Mouse (Mus musculus) lung, postnatal 0 days (tissue): Measurements from ENCODE around the gene Ddx27. TPM values are rescaled to one million over a fixed set of nuclear protein-coding genes. Genes with fewer than 3 reads are reported as not detected.
A peak's percentile ranks its signal among the peaks of the same experiment; 100 is the strongest.
"Not testable (repeated sequence)": the region's sequence is repeated elsewhere in the genome, so short reads cannot be mapped to it uniquely, and the experiment has no call there.

ENCODE experiments used
- ATAC-seq: fragments of 200-750 bp; cut with Nextera tagmentation; 2 replicates; pipeline ENCODE4 v1.8.0; 2017; ENCODE audit warnings: moderate library complexity
- DNase-seq: peaks from one replicate; pipeline ENCODE4 v3.0.0-alpha.2; 2016; ENCODE audit warnings: low spot score
- H3K27ac ChIP-seq: fragments of 300-500 bp; sonication (generic); 2 replicates; pipeline ENCODE4 v1.5.1; 2014; ENCODE audit warnings: antibody characterized with exemption, mild to moderate bottlenecking, low read length, mixed read lengths
- H3K27me3 ChIP-seq: fragments of 300-500 bp; sonication (generic); replicated peaks from 2 replicates; pipeline ENCODE4 v1.6.1; 2014; ENCODE audit warnings: low read length, mixed read lengths; ENCODE audit not compliant: insufficient read depth
- H3K36me3 ChIP-seq: fragments of 300-500 bp; sonication (generic); 2 replicates; pipeline ENCODE4 v1.6.1; 2014; ENCODE audit warnings: low read length, mixed read lengths; ENCODE audit not compliant: insufficient read depth
- H3K4me1 ChIP-seq: fragments of 300-500 bp; sonication (generic); 2 replicates; pipeline ENCODE4 v1.6.1; 2014; ENCODE audit warnings: antibody characterized with exemption, low read depth, low read length, mixed read lengths; ENCODE audit not compliant: insufficient read depth
- H3K4me2 ChIP-seq: fragments of 300-500 bp; sonication (generic); replicated peaks from 2 replicates; pipeline ENCODE4 v1.6.1; 2014; ENCODE audit warnings: low read depth, mild to moderate bottlenecking, low read length, moderate library complexity, mixed read lengths
- H3K4me3 ChIP-seq: fragments of 300-500 bp; sonication (generic); 2 replicates; pipeline ENCODE4 v1.5.1; 2014; ENCODE audit warnings: low read depth, low read length
- H3K9ac ChIP-seq: fragments of 300-500 bp; sonication (generic); replicated peaks from 2 replicates; pipeline ENCODE4 v1.6.1; 2014; ENCODE audit warnings: low read depth, mild to moderate bottlenecking
- H3K9me3 ChIP-seq: fragments of 300-500 bp; sonication (generic); 2 replicates; pipeline ENCODE4 v1.6.1; 2016; ENCODE audit warnings: low read length, mixed read lengths
- CTCF ChIP-seq: IDR thresholded peaks from 2 replicates; pipeline ENCODE4 v1.5.1; 2016; ENCODE audit warnings: antibody characterized with exemption, mild to moderate bottlenecking
- EP300 ChIP-seq: IDR thresholded peaks from 2 replicates; pipeline ENCODE4 v1.6.1; 2016; ENCODE audit warnings: antibody characterized with exemption, mild to moderate bottlenecking, control low read depth
- WGBS: fragments of 180-500 bp; shearing (Covaris S2); extraction: QIAGEN DNeasy Blood & Tissue Kit; methylation state at CpG from one replicate; pipeline ENCODE4 v1.1.7; 2014; 5-methylcytosine and 5-hydroxymethylcytosine counted together
- polyA plus RNA-seq: library from polyadenylated mRNA; unstranded; fragments of >200 nt; fragmentation: Nextera tagmentation; extraction: Ambion mirVana; gene quantifications from 2 replicates; pipeline ENCODE4 v1.2.1, GENCODE M21; 2015

The Ddx27 gene
- polyA plus RNA-seq, 1 experiment from 2014 or later = 21.9 TPM

DNA sequence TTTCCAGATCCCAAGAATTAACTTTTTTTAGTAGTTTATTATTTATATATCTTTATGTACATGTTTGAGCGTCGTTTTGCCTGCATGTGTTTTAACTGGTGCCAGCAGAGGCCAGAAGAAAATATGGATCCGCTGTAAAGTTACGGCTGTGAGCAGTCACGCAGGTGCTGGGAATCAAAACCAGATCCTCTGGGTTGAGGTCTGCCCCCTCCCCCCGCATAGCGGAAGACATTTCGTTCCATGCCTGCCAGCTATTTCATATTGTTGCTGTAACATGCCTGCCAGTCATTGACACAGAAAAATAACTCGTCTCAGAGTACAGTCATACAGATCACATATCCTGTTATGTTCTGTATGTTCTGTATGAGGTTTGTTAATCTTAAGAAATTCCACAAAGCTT is 13.5 kb upstream of the Ddx27 start:
- H3K4me2 ChIP-seq = no peak overlapping the region
- ATAC-seq (no peak), DNase-seq (no peak)
- no peaks in the 10 kb centered on the region for H3K27me3 ChIP-seq
- H3K36me3 ChIP-seq = no peaks in the 10 kb centered on the region
- H3K4me1 ChIP-seq = no peaks in the 10 kb centered on the region
- H3K4me3 ChIP-seq = no peak overlapping the region
- no peaks in the 10 kb centered on the region for H3K9me3 ChIP-seq
- H3K9ac ChIP-seq = no peak overlapping the region
- 70% methylated on average over 9 of the region's 9 CpGs for WGBS
- H3K27ac ChIP-seq = no peak overlapping the region
- no peak for TF ChIP-seq EP300
- TF ChIP-seq CTCF = no peak

DNA sequence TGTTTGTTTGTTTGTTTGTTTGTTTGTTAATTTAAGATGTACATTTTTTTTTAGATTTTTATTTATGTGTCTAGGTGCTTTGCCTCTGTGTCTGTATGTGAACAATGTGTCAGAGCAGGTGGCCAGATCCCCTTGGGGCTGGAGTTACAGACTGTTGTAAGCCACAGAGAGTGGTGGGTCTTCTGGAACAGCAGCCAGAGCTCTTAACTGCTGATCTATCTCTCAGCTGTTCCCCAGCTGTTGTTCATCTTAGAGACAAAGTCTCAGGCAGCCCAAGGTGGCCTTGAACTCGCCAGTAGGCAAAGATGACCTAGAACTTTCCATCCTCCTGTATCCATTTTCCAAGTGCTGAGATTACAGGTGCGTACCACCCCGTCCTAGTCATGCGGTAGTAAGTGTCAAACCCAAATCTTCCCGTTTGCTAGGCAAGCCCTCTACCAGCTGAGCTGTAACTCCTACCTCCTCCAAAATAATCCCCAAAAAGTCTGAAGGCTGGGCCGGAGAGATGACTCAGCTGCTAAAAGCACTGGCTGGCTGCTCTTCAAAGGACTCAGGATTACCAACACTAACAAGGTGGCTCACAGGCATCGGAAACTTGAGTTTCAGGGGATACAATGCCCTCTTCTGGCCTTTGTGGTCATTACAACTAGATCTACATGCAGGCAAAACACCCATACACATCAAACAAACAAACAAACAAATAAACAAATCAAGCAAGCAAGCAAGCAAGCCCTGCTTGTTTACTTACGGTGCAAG is 10.7 kb upstream of the Ddx27 start:
- peak; percentile 89 for DNase-seq
- H3K27ac ChIP-seq = no peak overlapping the region
- H3K4me3 ChIP-seq = no peak overlapping the region
- no peak overlapping the region for H3K9ac ChIP-seq
- no peaks in the 10 kb centered on the region for H3K27me3 ChIP-seq
- 45% methylated on average over 8 of the region's 8 CpGs for WGBS
- TF ChIP-seq EP300 (no peak), CTCF (peak; percentile 87)
- no peaks in the 10 kb centered on the region for H3K36me3 ChIP-seq
- H3K9me3 ChIP-seq = no peaks in the 10 kb centered on the region
- no peak overlapping the region for H3K4me2 ChIP-seq
- H3K4me1 ChIP-seq = no peaks in the 10 kb centered on the region
- peak; percentile 66 for ATAC-seq

- Histone ChIP-seq H3K4me2 (no peak overlapping the region), H3K4me1 (no peaks in the 10 kb centered on the region), H3K9ac (no peak overlapping the region), H3K27me3 (no peaks in the 10 kb centered on the region), H3K9me3 (no peaks in the 10 kb centered on the region), H3K4me3 (no peak overlapping the region), H3K27ac (no peak overlapping the region), H3K36me3 (no peaks in the 10 kb centered on the region)
- no peak for TF ChIP-seq CTCF
- no peak for ATAC-seq
- DNase-seq = no peak
- 81% methylated on average over 2 of the region's 2 CpGs for WGBS
Measured at GRCm38 (mm10) chr2:167006355-167006754, 8.6 kb upstream of the Ddx27 start.

DNA sequence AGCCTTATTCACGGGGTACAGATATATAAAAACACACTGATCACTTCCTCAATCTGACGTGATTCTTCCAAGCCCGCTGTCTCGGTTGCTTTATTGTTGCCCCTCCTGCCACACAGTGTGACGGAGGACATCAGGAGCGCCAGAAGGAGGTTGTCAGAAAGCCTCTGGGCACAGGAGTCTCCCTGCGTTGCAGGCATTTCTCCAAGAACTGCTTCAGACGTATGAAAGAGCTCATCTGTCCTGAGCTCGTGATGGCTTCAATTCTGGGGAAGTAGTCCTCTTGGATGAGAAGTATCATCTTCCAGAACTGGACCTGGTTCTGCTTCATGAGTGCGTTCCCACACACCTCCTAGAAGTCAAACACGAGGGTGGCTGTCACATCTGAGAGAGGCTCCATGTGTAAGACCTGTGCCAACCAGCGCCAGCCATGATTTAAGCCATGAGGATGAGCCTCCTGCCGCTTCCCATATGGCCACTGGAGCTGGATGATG is 7.9 kb upstream of the Ddx27 start:
- TF ChIP-seq EP300 = no peak
- no peak for TF ChIP-seq CTCF
- DNase-seq (no peak), ATAC-seq (no peak)
- H3K9me3 ChIP-seq = no peaks in the 10 kb centered on the region
- H3K4me1 ChIP-seq = no peaks in the 10 kb centered on the region
- WGBS = 72% methylated on average over 13 of the region's 13 CpGs
- no peaks in the 10 kb centered on the region for H3K27me3 ChIP-seq
- H3K36me3 ChIP-seq = no peaks in the 10 kb centered on the region
- H3K4me2 ChIP-seq = no peak overlapping the region
- H3K27ac ChIP-seq = no peak overlapping the region
- no peak overlapping the region for H3K4me3 ChIP-seq
- H3K9ac ChIP-seq = no peak overlapping the region

DNA sequence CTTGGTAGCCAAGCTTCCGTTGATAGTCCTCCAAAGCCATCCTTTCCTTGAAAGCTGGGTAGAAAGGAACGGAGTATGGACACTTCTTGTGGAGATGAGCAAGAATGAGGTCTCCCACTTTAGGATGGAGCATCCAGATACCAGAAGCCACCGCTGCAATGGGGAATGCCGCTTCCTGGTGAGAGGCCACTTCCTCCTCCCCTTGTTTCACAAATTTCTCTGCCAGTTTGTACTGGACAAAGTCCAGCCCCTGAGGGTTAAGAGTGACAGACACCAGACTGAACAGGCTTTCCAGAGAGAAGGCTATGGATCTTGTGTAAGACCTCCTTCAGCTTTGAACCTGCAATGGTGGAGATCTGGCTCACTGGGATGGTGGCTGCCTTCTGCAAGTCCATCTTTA is 7.4 kb upstream of the Ddx27 start:
- DNase-seq, H3K27me3 ChIP-seq, H3K4me1 ChIP-seq, H3K4me2 ChIP-seq, H3K27ac ChIP-seq, ATAC-seq, H3K9me3 ChIP-seq, H3K4me3 ChIP-seq, H3K9ac ChIP-seq, H3K36me3 ChIP-seq: not testable (repeated sequence)
- WGBS = 68% methylated on average over 4 of the region's 4 CpGs

DNA sequence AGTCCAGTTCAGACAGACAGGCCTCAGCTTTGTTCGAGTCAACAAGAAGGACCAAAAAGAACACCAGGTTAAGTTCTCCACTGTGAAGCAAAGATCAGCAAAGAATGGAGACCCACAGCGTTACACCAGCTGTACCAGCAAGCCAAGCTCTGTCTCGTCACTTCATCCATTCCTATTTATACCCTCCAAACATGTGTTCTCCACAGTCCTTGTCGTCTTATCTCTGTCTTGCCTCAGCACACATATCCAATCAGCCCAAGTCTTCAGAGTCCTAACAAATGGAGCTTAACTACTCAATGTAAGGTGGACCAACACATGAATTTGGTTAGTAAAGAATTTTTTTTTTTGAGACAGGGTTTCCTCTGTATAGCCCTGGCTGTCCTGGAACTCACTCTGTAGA is 5.5 kb upstream of the Ddx27 start:
- H3K4me1 ChIP-seq = no peaks in the 10 kb centered on the region
- H3K9ac ChIP-seq = no peak overlapping the region
- no peaks in the 10 kb centered on the region for H3K27me3 ChIP-seq
- H3K27ac ChIP-seq = no peak overlapping the region
- H3K4me3 ChIP-seq = no peak overlapping the region
- ATAC-seq (no peak), DNase-seq (no peak)
- TF ChIP-seq CTCF = no peak
- TF ChIP-seq EP300 = no peak
- WGBS = 59% methylated on average over 4 of the region's 4 CpGs
- no peaks in the 10 kb centered on the region for H3K36me3 ChIP-seq
- H3K9me3 ChIP-seq = no peaks in the 10 kb centered on the region
- no peak overlapping the region for H3K4me2 ChIP-seq
